Mouse (Mus musculus) thymus, adult 2 months (tissue): ENCODE data around the gene Angptl2. TPM values are rescaled to one million over a fixed set of nuclear protein-coding genes. Genes with fewer than 3 reads are reported as not detected.

Experiments used
- DNase-seq: peaks from one replicate; pipeline ENCODE4 v3.0.0; 2021
- H3K27ac ChIP-seq: fragments of 200-500 bp; 2 replicates; pipeline ENCODE4 v1.5.1; 2012; ENCODE audit warnings: low read length, control low read depth; ENCODE audit not compliant: control insufficient read depth, insufficient read depth
- H3K27me3 ChIP-seq: fragments of 200-500 bp; 2 replicates; pipeline ENCODE4 v1.6.1; 2012; ENCODE audit warnings: mild to moderate bottlenecking, low read length, moderate library complexity, mixed read lengths; ENCODE audit not compliant: control insufficient read depth, insufficient read depth
- H3K36me3 ChIP-seq: fragments of 200-500 bp; 2 replicates; pipeline ENCODE4 v1.6.1; 2012; ENCODE audit warnings: mild to moderate bottlenecking, low read length, moderate library complexity; ENCODE audit not compliant: control insufficient read depth, insufficient read depth
- H3K4me1 ChIP-seq: fragments of 200-500 bp; replicated peaks from 2 replicates; pipeline ENCODE4 v1.6.1; 2012; ENCODE audit warnings: low read length; ENCODE audit not compliant: control insufficient read depth, insufficient read depth
- H3K4me3 ChIP-seq: fragments of 200-500 bp; 2 replicates; pipeline ENCODE4 v1.5.1; 2012; ENCODE audit warnings: mild to moderate bottlenecking, low read length, control low read depth, moderate library complexity; ENCODE audit not compliant: control insufficient read depth, insufficient read depth
- CTCF ChIP-seq: fragments of 200-500 bp; IDR thresholded peaks from 2 replicates; pipeline ENCODE4 v1.5.1; 2012; ENCODE audit warnings: mild to moderate bottlenecking, control low read depth, low read length, moderate library complexity, borderline replicate concordance; ENCODE audit not compliant: control insufficient read depth, poor library complexity, insufficient read depth; ENCODE audit errors: extremely low read depth
- POLR2A ChIP-seq: fragments of 200-500 bp; IDR thresholded peaks from 2 replicates; pipeline ENCODE4 v1.6.1; 2012; ENCODE audit warnings: mild to moderate bottlenecking, low read length, control low read depth, moderate library complexity; ENCODE audit not compliant: control insufficient read depth, poor library complexity, insufficient read depth; ENCODE audit errors: extremely low read depth
- WGBS: fragments of 180-500 bp; shearing (Covaris S2); methylation state at CpG from one replicate; pipeline ENCODE4 v1.1.7; 2018; 5-methylcytosine and 5-hydroxymethylcytosine counted together
- polyA plus RNA-seq: library from polyadenylated mRNA; depleted of rRNA; stranded (reverse); fragments of >200 nt; gene quantifications from 2 replicates; pipeline ENCODE4 v1.2.3, GENCODE M21; 2012

Gene Angptl2
- polyA plus RNA-seq, 1 experiment: 64.5 TPM

- DNase-seq: no peak
- no peaks in the 10 kb centered on the region for H3K27me3 ChIP-seq
Observed at GRCm38 (mm10) chr2:33220246-33220645, 4.4 kb downstream of the Angptl2 start.

DNA sequence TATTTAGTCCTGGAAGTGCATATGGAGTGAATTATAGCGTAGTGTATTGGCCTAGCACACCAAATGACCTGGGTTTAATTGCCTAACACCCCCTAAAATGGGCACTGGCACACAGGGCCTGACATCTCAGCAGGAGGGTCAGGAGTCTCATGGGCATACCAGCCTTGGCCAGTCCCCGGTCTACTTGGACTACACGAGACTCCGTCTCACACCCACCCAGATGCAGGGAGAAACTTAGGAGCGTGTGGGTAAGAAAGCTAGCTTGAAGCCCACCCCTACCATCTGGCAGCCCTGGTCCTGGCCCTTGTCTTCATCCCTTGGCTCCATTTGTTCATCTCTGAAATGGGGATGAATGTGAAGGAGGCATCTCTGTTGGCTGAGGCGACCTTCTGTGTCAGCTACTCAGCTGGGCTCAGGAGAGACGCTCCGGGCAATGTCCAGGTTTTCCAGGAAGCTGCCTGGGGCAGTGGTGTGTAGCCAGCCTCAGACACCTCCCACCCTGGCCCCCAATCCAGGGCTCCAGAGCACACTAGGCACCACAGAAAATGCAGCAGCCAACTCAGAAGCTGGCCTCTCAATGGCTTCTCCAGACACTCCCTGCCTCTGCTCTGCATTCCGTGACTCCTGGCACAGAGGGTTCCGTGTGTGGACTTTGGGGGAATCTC is 4.9 kb downstream of the Angptl2 start:
- H3K4me1 ChIP-seq: peaks cover 50% of the 10 kb centered on the region
- H3K4me3 ChIP-seq: no peak overlapping the region
- no peak overlapping the region for H3K27ac ChIP-seq
- TF ChIP-seq POLR2A (no peak), CTCF (no peak)
- no peak for DNase-seq
- WGBS: 82% methylated on average over 10 of the region's 10 CpGs
- H3K36me3 ChIP-seq: no peaks in the 10 kb centered on the region
- no peaks in the 10 kb centered on the region for H3K27me3 ChIP-seq

More at GRCm38 (mm10) chr2:33220246-33220645, 4.4 kb downstream of the Angptl2 start:
- 73% methylated on average over 6 of the region's 6 CpGs for WGBS
- no peak overlapping the region for H3K4me3 ChIP-seq
- no peak for TF ChIP-seq POLR2A
- TF ChIP-seq CTCF: no peak
- peaks cover 55% of the 10 kb centered on the region for H3K4me1 ChIP-seq
- no peak overlapping the region for H3K27ac ChIP-seq
- H3K36me3 ChIP-seq: no peaks in the 10 kb centered on the region

DNA sequence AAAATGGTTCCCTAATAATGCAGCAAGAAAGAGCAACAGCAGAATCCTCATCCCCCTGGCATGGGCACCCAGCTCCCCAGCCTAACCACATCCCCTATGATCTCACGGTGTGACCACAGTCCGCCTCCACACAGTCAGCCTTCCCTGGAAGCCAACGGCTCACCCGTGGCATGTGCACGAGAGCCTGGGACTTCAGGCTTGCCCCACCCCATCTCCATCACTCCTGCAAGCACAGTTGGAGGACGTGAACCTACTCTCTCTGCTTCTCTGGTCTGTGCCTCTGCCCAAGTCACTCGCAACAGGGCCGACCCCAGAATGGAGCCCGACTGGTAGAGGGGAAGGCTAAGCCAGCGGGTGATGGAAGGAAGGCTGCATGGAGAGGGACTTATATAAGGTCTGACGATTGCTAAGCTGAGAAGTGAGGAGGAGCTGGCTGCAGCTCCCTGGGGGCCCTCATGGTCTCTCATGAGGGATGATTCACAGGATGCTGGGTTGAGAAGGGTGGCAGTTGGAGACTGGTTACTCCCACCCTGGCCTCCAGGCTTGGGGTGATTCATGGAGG is 5.6 kb downstream of the Angptl2 start:
- Histone ChIP-seq H3K36me3 (no peaks in the 10 kb centered on the region), H3K4me1 (peaks cover 45% of the 10 kb centered on the region), H3K27ac (no peak overlapping the region), H3K4me3 (no peak overlapping the region), H3K27me3 (no peaks in the 10 kb centered on the region)
- TF ChIP-seq CTCF (no peak), POLR2A (no peak)
- DNase-seq: no peak
- 27% methylated on average over 11 of the region's 11 CpGs for WGBS

- DNase-seq: no peak
- WGBS: 61% methylated on average over 6 of the region's 6 CpGs
- H3K4me3 ChIP-seq: no peak overlapping the region
- no peak overlapping the region for H3K27ac ChIP-seq
- peaks cover 35% of the 10 kb centered on the region for H3K4me1 ChIP-seq
- TF ChIP-seq CTCF (no peak), POLR2A (no peak)
- H3K36me3 ChIP-seq: no peaks in the 10 kb centered on the region
- no peaks in the 10 kb centered on the region for H3K27me3 ChIP-seq
Observed at GRCm38 (mm10) chr2:33222480-33222879, 6.6 kb downstream of the Angptl2 start.

DNA sequence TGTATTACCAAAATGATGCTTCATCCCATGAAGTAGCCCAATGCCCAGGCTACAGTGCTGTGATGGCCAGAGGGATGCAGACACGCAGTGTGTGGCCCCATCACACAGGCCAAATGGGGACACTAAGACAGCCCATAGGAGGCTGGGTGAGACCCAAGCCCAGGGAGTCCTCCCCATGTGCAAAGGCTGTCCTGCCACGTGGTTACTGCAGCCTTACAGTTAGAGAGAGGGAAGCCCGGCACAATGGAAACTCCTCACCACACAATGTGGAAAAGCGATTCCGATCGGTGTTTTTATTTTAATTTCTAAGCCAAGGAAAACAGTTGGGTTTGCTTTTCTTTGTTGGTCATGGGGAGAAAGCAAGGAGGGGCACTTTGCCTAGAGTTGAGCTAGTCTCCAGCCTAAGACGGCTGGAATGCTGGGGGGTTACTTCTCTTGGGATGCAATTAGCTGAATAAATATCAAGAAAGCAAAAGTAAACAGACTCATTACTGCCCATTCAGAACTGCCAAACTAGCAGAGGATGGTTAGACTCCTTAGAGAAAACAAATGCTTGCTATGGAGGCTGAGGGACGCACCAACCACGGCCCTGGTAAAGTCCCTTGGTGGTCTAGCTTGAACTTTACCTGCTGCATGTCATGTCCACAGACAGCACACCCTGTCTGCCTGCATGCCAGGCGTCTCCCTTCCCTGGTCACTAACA is 7.9 kb downstream of the Angptl2 start:
- peaks cover 26% of the 10 kb centered on the region for H3K4me1 ChIP-seq
- no peak overlapping the region for H3K4me3 ChIP-seq
- H3K27ac ChIP-seq: no peak overlapping the region
- no peaks in the 10 kb centered on the region for H3K36me3 ChIP-seq
- DNase-seq: no peak
- TF ChIP-seq CTCF: no peak
- no peak for TF ChIP-seq POLR2A
- 96% methylated on average over 10 of the region's 10 CpGs for WGBS
- H3K27me3 ChIP-seq: no peaks in the 10 kb centered on the region

GRCm38 (mm10) chr2:33225921-33226320 is 10.1 kb downstream of the Angptl2 start:
- no peak for DNase-seq
- Histone ChIP-seq H3K4me1 (peaks cover 14% of the 10 kb centered on the region), H3K27me3 (no peaks in the 10 kb centered on the region), H3K4me3 (no peak overlapping the region), H3K27ac (no peak overlapping the region), H3K36me3 (no peaks in the 10 kb centered on the region)
- no peak for TF ChIP-seq POLR2A
- 98% methylated on average over 7 of the region's 7 CpGs for WGBS
